Mouse (Mus musculus) cortical plate, adult 2 months (tissue): ENCODE measurements around the gene Ints11.

ENCODE experiments used
- CTCF ChIP-seq: fragments of 200-500 bp; IDR thresholded peaks from 2 replicates; pipeline ENCODE4 v1.5.1; 2011; ENCODE audit warnings: mild to moderate bottlenecking, control low read depth, low read length; ENCODE audit not compliant: insufficient read depth; ENCODE audit errors: extremely low read depth
- POLR2A ChIP-seq: fragments of 200-500 bp; IDR thresholded peaks from 2 replicates; pipeline ENCODE4 v1.6.1; 2011; ENCODE audit warnings: mild to moderate bottlenecking, low read length, control low read depth; ENCODE audit not compliant: insufficient read depth; ENCODE audit errors: extremely low read depth

- TF ChIP-seq CTCF (no peak), POLR2A (no peak)
These were observed 62.7 kb downstream of the Ints11 start for GRCm38 (mm10) chr4:155932031-155932430.
